Mouse (Mus musculus): ENCODE data around the gene Cfap206. TPM values are rescaled to one million over a fixed set of nuclear protein-coding genes. Genes with fewer than 3 reads are reported as not detected.

Gene Cfap206
- polyA plus RNA-seq, 1 experiment: 0.02 TPM

- no peak for TF ChIP-seq TAL1 (IDR thresholded peaks at IDR 0.05; ENCODE audit: low read length)
- TF ChIP-seq GATA1 (IDR thresholded peaks at IDR 0.05; ENCODE audit: low read length): no peak
- no peaks in the 10 kb centered on the region for H3K27me3 ChIP-seq (ENCODE audit: control insufficient read depth)
- peaks cover 24% of the 10 kb centered on the region for H3K4me1 ChIP-seq (ENCODE audit: control insufficient read depth)
- H3K4me3 ChIP-seq (replicated peaks): no peak overlapping the region
- no peaks in the 10 kb centered on the region for H3K9me3 ChIP-seq (ENCODE audit: control insufficient read depth, low read length)
- H3K36me3 ChIP-seq (ENCODE audit: control insufficient read depth): peaks cover 2% of the 10 kb centered on the region; the same call in 1 of the 2 replicates
Measured at GRCm38 (mm10) chr4:34688021-34688420, 42.0 kb downstream of the Cfap206 start.

GRCm38 (mm10) chr4:34686874-34687567, 43.0 kb downstream of the Cfap206 start, which contains the start of gene Slc35a1:
TSS of gene Slc35a1 (minus strand) at chr4:34687438.
- Histone ChIP-seq H3K4me1 (ENCODE audit: control insufficient read depth) (peaks cover 24% of the 10 kb centered on the region), H3K9me3 (ENCODE audit: control insufficient read depth, low read length) (no peaks in the 10 kb centered on the region), H3K36me3 (ENCODE audit: control insufficient read depth) (peaks cover 11% of the 10 kb centered on the region), H3K27me3 (ENCODE audit: control insufficient read depth) (no peaks in the 10 kb centered on the region), H3K4me3 (replicated peaks) (peak within 1 kb of the TSS; percentile 93)
- TF ChIP-seq GATA1 (IDR thresholded peaks at IDR 0.05; ENCODE audit: low read length) (no peak), TAL1 (IDR thresholded peaks at IDR 0.05; ENCODE audit: low read length) (no peak)

GRCm38 (mm10) chr4:34680530-34680929, 49.5 kb downstream of the Cfap206 start:
- peaks cover 24% of the 10 kb centered on the region for H3K36me3 ChIP-seq (ENCODE audit: control insufficient read depth)
- no peaks in the 10 kb centered on the region for H3K9me3 ChIP-seq (ENCODE audit: control insufficient read depth, low read length)
- TF ChIP-seq GATA1 (IDR thresholded peaks at IDR 0.05; ENCODE audit: low read length): no peak
- no peak for TF ChIP-seq TAL1 (IDR thresholded peaks at IDR 0.05; ENCODE audit: low read length)
- no peak overlapping the region for H3K4me3 ChIP-seq (replicated peaks)
- H3K27me3 ChIP-seq (ENCODE audit: control insufficient read depth): no peaks in the 10 kb centered on the region
- peaks cover 4% of the 10 kb centered on the region for H3K4me1 ChIP-seq (ENCODE audit: control insufficient read depth)

- H3K27me3 ChIP-seq (ENCODE audit: control insufficient read depth): no peaks in the 10 kb centered on the region
- no peaks in the 10 kb centered on the region for H3K9me3 ChIP-seq (ENCODE audit: control insufficient read depth, low read length)
- H3K4me1 ChIP-seq (ENCODE audit: control insufficient read depth): no peaks in the 10 kb centered on the region
- peaks cover 31% of the 10 kb centered on the region for H3K36me3 ChIP-seq (ENCODE audit: control insufficient read depth)
- TF ChIP-seq GATA1 (IDR thresholded peaks at IDR 0.05; ENCODE audit: low read length) (no peak), TAL1 (IDR thresholded peaks at IDR 0.05; ENCODE audit: low read length) (no peak)
- no peak overlapping the region for H3K4me3 ChIP-seq (replicated peaks)
Measured at GRCm38 (mm10) chr4:34673721-34674120, 56.3 kb downstream of the Cfap206 start.

- no peak for TF ChIP-seq TAL1 (IDR thresholded peaks at IDR 0.05; ENCODE audit: low read length)
- TF ChIP-seq GATA1 (IDR thresholded peaks at IDR 0.05; ENCODE audit: low read length): no peak
- no peaks in the 10 kb centered on the region for H3K27me3 ChIP-seq (ENCODE audit: control insufficient read depth)
- no peaks in the 10 kb centered on the region for H3K4me1 ChIP-seq (ENCODE audit: control insufficient read depth)
- H3K36me3 ChIP-seq (ENCODE audit: control insufficient read depth): peaks cover 54% of the 10 kb centered on the region
- H3K4me3 ChIP-seq (replicated peaks): no peak overlapping the region
- no peaks in the 10 kb centered on the region for H3K9me3 ChIP-seq (ENCODE audit: control insufficient read depth, low read length)
Measured at GRCm38 (mm10) chr4:34667923-34668322, 62.1 kb downstream of the Cfap206 start.

GRCm38 (mm10) chr4:34661927-34662326, 68.1 kb downstream of the Cfap206 start:
- TF ChIP-seq GATA1 (IDR thresholded peaks at IDR 0.05; ENCODE audit: low read length): no peak
- no peak for TF ChIP-seq TAL1 (IDR thresholded peaks at IDR 0.05; ENCODE audit: low read length)
- H3K9me3 ChIP-seq (ENCODE audit: control insufficient read depth, low read length): no peaks in the 10 kb centered on the region
- H3K36me3 ChIP-seq (ENCODE audit: control insufficient read depth): peaks cover 66% of the 10 kb centered on the region
- H3K4me3 ChIP-seq (replicated peaks): no peak overlapping the region
- H3K27me3 ChIP-seq (ENCODE audit: control insufficient read depth): no peaks in the 10 kb centered on the region
- H3K4me1 ChIP-seq (ENCODE audit: control insufficient read depth): no peaks in the 10 kb centered on the region

- no peaks in the 10 kb centered on the region for H3K9me3 ChIP-seq (ENCODE audit: control insufficient read depth, low read length)
- H3K36me3 ChIP-seq (ENCODE audit: control insufficient read depth): peaks cover 65% of the 10 kb centered on the region
- no peak overlapping the region for H3K4me3 ChIP-seq (replicated peaks)
- no peak for TF ChIP-seq TAL1 (IDR thresholded peaks at IDR 0.05; ENCODE audit: low read length)
- no peak for TF ChIP-seq GATA1 (IDR thresholded peaks at IDR 0.05; ENCODE audit: low read length)
- no peaks in the 10 kb centered on the region for H3K4me1 ChIP-seq (ENCODE audit: control insufficient read depth)
- H3K27me3 ChIP-seq (ENCODE audit: control insufficient read depth): no peaks in the 10 kb centered on the region
Measured at GRCm38 (mm10) chr4:34661514-34661913, 68.5 kb downstream of the Cfap206 start.

- no peaks in the 10 kb centered on the region for H3K27me3 ChIP-seq (ENCODE audit: control insufficient read depth)
- TF ChIP-seq TAL1 (IDR thresholded peaks at IDR 0.05; ENCODE audit: low read length): no peak
- no peak for TF ChIP-seq GATA1 (IDR thresholded peaks at IDR 0.05; ENCODE audit: low read length)
- H3K4me1 ChIP-seq (ENCODE audit: control insufficient read depth): no peaks in the 10 kb centered on the region
- no peaks in the 10 kb centered on the region for H3K9me3 ChIP-seq (ENCODE audit: control insufficient read depth, low read length)
- no peak overlapping the region for H3K4me3 ChIP-seq (replicated peaks)
- H3K36me3 ChIP-seq (ENCODE audit: control insufficient read depth): peaks cover 62% of the 10 kb centered on the region
Measured at GRCm38 (mm10) chr4:34659012-34659411, 71.0 kb downstream of the Cfap206 start.

GRCm38 (mm10) chr4:34656101-34656500, 73.9 kb downstream of the Cfap206 start:
- H3K4me3 ChIP-seq (replicated peaks): no peak overlapping the region
- TF ChIP-seq TAL1 (IDR thresholded peaks at IDR 0.05; ENCODE audit: low read length) (no peak), GATA1 (IDR thresholded peaks at IDR 0.05; ENCODE audit: low read length) (no peak)
- peaks cover 64% of the 10 kb centered on the region for H3K36me3 ChIP-seq (ENCODE audit: control insufficient read depth)
- H3K4me1 ChIP-seq (ENCODE audit: control insufficient read depth): no peaks in the 10 kb centered on the region
- H3K27me3 ChIP-seq (ENCODE audit: control insufficient read depth): no peaks in the 10 kb centered on the region
- H3K9me3 ChIP-seq (ENCODE audit: control insufficient read depth, low read length): no peaks in the 10 kb centered on the region

All from erythroblast, embryonic 14.5 days (primary cell).